Mouse (Mus musculus) neural tube, embryonic 14.5 days (tissue): Measurements from ENCODE around the gene Slc5a4a. TPM values are rescaled to one million over a fixed set of nuclear protein-coding genes. Genes with fewer than 3 reads are reported as not detected.

Source experiments
- ATAC-seq: fragments of 200-750 bp; cut with Nextera tagmentation; 2 replicates; pipeline ENCODE4 v1.8.0; 2017; ENCODE audit warnings: low read depth, mild to moderate bottlenecking, moderate TSS enrichment, moderate library complexity
- H3K27ac ChIP-seq: fragments of 300-500 bp; sonication (generic); 2 replicates; pipeline ENCODE4 v1.5.1; 2014; ENCODE audit warnings: low read depth, mild to moderate bottlenecking, control low read depth, low read length, moderate library complexity, mixed read lengths
- H3K27me3 ChIP-seq: fragments of 300-500 bp; sonication (generic); 2 replicates; pipeline ENCODE4 v1.6.1; 2014; ENCODE audit warnings: low read length; ENCODE audit not compliant: control insufficient read depth, insufficient read depth
- H3K36me3 ChIP-seq: fragments of 300-500 bp; sonication (generic); 2 replicates; pipeline ENCODE4 v1.6.1; 2014; ENCODE audit warnings: low read length, mixed read lengths; ENCODE audit not compliant: control insufficient read depth, insufficient read depth
- H3K4me1 ChIP-seq: fragments of 300-500 bp; sonication (generic); 2 replicates; pipeline ENCODE4 v1.6.1; 2014; ENCODE audit warnings: low read length; ENCODE audit not compliant: control insufficient read depth, insufficient read depth
- H3K4me2 ChIP-seq: fragments of 300-500 bp; sonication (generic); 2 replicates; pipeline ENCODE4 v1.6.1; 2014; ENCODE audit warnings: mild to moderate bottlenecking, low read depth, low read length, control low read depth
- H3K4me3 ChIP-seq: fragments of 300-500 bp; sonication (generic); 2 replicates; pipeline ENCODE4 v1.5.1; 2014; ENCODE audit warnings: low read depth, low read length, control low read depth, mixed read lengths
- H3K9ac ChIP-seq: fragments of 300-500 bp; sonication (generic); replicated peaks from 2 replicates; pipeline ENCODE4 v1.6.1; 2014; ENCODE audit warnings: low read depth, mild to moderate bottlenecking, control low read depth, low read length, mixed read lengths
- H3K9me3 ChIP-seq: fragments of 300-500 bp; sonication (generic); 2 replicates; pipeline ENCODE4 v1.6.1; 2016; ENCODE audit warnings: low read length; ENCODE audit not compliant: control insufficient read depth
- WGBS: fragments of 180-500 bp; shearing (Covaris S2); extraction: QIAGEN DNeasy Blood & Tissue Kit; methylation state at CpG from one replicate; pipeline ENCODE4 v1.1.7; 2014; 5-methylcytosine and 5-hydroxymethylcytosine counted together
- polyA plus RNA-seq: library from polyadenylated mRNA; unstranded; fragments of >200 nt; fragmentation: Nextera tagmentation; extraction: Ambion mirVana; gene quantifications from 2 replicates; pipeline ENCODE4 v1.2.1, GENCODE M21; 2014

Slc5a4a gene
- polyA plus RNA-seq, 1 experiment from 2014 or later: 0.09 TPM

DNA sequence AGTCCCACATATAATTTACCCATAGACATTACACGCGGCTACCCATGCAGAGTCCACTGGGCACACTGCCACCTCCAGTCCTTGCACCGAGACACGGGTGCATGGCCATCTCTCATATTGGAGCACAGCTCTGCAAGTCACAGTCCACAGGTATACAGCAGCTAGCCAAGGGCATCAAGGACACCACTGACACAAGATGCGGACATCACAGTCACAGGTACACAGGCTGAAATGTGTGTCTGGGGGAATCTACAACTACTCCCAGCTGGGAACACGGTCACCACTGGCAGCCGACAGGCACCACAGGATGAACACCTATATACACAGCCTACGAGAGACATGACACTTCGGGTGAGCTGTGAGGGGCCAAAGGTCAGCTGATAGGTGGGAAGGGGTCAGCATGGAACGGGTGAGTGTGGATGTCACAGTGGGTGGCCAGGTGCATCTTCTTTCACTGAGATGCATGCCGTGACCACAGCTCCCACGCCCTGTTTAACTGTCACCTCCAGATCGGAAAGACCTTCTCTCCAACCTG lies 60.1 kb downstream of the Slc5a4a start:
- WGBS: 95% methylated on average over 13 of the region's 13 CpGs
- Histone ChIP-seq H3K27ac (no peak overlapping the region), H3K9ac (no peak overlapping the region), H3K4me1 (no peaks in the 10 kb centered on the region), H3K4me3 (no peak overlapping the region), H3K27me3 (no peaks in the 10 kb centered on the region), H3K4me2 (no peak overlapping the region), H3K36me3 (peaks cover 28% of the 10 kb centered on the region), H3K9me3 (no peaks in the 10 kb centered on the region)
- no peak for ATAC-seq

DNA sequence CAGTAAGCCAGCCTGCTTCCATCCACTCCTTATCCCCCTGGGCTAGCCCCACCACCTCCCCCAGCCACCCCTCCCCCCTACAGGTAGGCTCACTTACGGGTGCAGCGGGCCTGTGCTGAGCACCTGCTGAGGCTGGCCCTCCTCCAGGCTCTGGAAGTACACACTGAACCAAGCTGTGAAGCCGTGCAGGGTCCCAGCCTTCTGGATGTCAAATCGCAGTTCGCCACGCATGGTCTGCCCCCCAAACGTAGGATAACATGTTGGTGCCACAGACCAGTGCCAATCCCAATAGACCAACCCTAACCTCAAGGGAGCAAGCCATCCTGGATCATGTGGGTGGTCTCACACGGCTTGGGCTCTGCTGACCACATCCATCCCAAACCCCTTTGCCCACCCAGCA lies 62.0 kb downstream of the Slc5a4a start:
- H3K9me3 ChIP-seq: no peaks in the 10 kb centered on the region
- no peaks in the 10 kb centered on the region for H3K27me3 ChIP-seq
- no peak overlapping the region for H3K4me2 ChIP-seq
- H3K4me1 ChIP-seq: no peaks in the 10 kb centered on the region
- H3K36me3 ChIP-seq: peaks cover 33% of the 10 kb centered on the region
- ATAC-seq: no peak
- no peak overlapping the region for H3K9ac ChIP-seq
- no peak overlapping the region for H3K4me3 ChIP-seq
- no peak overlapping the region for H3K27ac ChIP-seq
- WGBS: 93% methylated on average over 8 of the region's 8 CpGs

DNA sequence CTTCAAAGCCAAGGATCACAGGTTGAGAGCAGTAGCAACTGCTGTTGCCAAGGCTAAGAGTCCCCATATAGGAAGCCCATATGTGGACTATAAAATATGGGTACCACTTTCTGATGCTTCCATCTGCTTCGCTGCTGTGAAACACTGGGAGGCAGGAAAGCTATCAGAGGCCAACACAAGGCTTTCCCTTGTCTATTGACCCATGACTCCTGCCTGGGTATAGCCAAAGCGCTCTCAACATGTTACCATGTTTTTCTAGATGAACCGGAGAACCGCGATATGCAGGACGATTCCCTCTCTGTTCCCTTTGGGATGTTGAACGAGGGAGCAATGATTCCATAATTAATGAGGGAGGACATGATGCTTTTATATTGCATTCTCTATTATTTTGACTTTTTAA lies 63.6 kb downstream of the Slc5a4a start:
- ATAC-seq: no peak
- Histone ChIP-seq H3K9ac (no peak overlapping the region), H3K4me3 (no peak overlapping the region), H3K27me3 (no peaks in the 10 kb centered on the region), H3K9me3 (peaks cover 10% of the 10 kb centered on the region; the same call in 1 of the 2 replicates), H3K27ac (no peak overlapping the region), H3K36me3 (peaks cover 49% of the 10 kb centered on the region), H3K4me2 (no peak overlapping the region), H3K4me1 (no peaks in the 10 kb centered on the region)
- 94% methylated on average over 7 of the region's 7 CpGs for WGBS

DNA sequence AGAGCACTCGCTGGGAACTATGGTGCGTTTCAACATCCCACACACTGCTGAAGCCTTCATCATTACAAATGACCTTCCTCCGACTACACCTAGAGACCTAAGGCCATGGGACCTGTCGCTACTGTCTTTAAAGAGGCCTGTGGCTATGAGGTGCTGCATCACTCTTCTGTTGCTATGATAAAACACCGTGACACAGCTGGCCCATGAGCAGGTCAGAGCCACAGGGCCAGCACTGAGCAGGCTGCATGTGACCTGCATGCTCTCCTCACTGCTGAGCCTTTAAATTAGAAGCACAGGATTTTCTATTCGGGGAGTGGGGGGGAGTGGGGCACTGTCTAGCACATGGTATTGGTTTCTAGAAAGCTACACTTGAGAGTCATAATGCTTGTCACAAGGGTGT lies 64.9 kb downstream of the Slc5a4a start:
- no peak overlapping the region for H3K9ac ChIP-seq
- no peaks in the 10 kb centered on the region for H3K4me1 ChIP-seq
- ATAC-seq: no peak
- no peak overlapping the region for H3K27ac ChIP-seq
- H3K9me3 ChIP-seq: peaks cover 10% of the 10 kb centered on the region; the same call in 1 of the 2 replicates
- H3K4me2 ChIP-seq: no peak overlapping the region
- peaks cover 59% of the 10 kb centered on the region for H3K36me3 ChIP-seq
- 94% methylated on average over 6 of the region's 6 CpGs for WGBS
- H3K4me3 ChIP-seq: no peak overlapping the region
- no peaks in the 10 kb centered on the region for H3K27me3 ChIP-seq

DNA sequence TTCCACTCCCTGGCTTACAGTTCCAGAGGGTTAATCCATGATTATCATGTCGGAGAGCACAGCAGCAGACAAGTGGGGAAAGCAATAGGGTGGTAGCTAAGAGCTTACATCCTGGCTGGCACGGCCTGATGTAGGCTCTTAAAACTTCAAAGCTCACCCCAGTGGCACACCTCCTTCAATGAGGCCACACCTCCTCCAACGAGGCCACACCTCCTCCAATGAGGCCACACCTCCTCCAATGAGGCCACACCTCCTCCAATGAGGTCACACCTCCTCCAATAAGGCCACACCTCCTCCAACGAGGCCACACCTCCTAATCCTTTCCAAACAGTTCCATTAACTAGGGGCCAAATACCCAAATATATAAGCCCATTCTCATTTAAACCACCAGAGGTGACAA lies 66.9 kb downstream of the Slc5a4a start:
- Histone ChIP-seq H3K36me3 (peaks cover 63% of the 10 kb centered on the region), H3K9me3 (peaks cover 10% of the 10 kb centered on the region; the same call in 1 of the 2 replicates), H3K27ac (no peak overlapping the region), H3K4me2 (no peak overlapping the region), H3K4me3 (no peak overlapping the region), H3K4me1 (no peaks in the 10 kb centered on the region), H3K27me3 (no peaks in the 10 kb centered on the region), H3K9ac (no peak overlapping the region)
- 93% methylated on average over 4 of the region's 4 CpGs for WGBS
- ATAC-seq: no peak

DNA sequence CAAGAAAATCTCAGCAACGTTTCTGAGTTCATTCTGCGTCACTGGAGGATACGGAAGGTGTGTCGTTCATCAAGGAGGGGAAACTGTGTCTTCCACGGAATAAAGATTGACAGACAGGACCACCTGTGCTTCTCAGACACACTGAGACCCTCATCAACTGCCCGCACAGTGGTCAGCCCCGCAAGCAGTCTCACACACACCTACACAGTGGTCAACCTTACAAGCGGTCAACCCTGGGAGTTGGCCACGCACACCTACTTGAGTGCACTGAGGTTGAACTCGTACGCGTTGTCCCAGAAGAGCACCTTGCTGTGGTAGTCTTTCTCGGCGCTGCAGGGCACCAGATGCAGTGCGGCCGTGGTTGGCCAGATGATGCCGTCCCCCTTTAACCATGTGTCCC lies 69.8 kb downstream of the Slc5a4a start:
- no peaks in the 10 kb centered on the region for H3K27me3 ChIP-seq
- H3K9ac ChIP-seq: no peak overlapping the region
- peaks cover 10% of the 10 kb centered on the region; the same call in 1 of the 2 replicates for H3K9me3 ChIP-seq
- ATAC-seq: no peak
- no peak overlapping the region for H3K4me3 ChIP-seq
- H3K4me1 ChIP-seq: no peaks in the 10 kb centered on the region
- H3K36me3 ChIP-seq: peaks cover 72% of the 10 kb centered on the region
- H3K4me2 ChIP-seq: no peak overlapping the region
- WGBS: 96% methylated on average over 17 of the region's 17 CpGs
- H3K27ac ChIP-seq: no peak overlapping the region

DNA sequence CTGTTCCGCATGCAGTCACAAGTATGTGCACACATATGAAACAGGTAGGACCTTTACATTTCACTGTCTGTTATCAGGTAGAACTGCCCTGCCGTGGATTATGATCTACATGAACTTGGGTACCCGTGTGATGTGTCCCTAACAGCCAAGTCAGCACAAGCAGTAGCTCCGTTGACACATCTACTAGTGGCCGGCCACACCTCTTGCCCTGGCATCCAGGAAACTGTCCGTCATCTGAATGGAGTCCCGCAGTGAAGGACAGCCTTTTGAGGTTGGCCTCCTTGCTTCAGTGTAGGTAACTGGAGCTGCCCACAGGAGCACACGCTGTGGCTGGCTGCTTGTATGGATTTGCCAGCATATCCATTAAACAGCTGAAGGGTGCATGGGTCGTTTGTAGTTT lies 71.0 kb downstream of the Slc5a4a start:
- no peak overlapping the region for H3K27ac ChIP-seq
- WGBS: 89% methylated on average over 9 of the region's 9 CpGs

DNA sequence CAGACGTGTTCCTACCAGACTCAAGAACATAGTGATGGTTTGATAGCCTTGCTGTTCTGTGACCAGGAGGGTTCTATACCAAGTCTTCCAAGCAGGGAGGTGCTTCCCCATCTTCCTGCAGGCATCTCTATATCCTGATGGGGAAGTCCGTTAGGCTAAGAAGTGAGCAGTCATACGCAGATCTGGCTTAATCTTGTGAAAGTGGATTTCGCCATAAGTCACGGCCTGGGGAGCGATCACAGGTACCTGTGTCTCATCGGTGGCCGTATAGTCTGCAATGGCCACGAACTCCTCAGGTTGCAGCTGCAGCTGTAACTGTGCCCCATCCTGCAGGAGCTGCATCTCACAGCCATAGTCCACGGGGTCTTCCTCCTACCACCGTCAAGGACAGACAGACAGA lies 78.7 kb downstream of the Slc5a4a start:
- 92% methylated on average over 11 of the region's 11 CpGs for WGBS
- peaks cover 35% of the 10 kb centered on the region for H3K36me3 ChIP-seq
- no peak overlapping the region for H3K27ac ChIP-seq
- no peak overlapping the region for H3K4me3 ChIP-seq
- no peak for ATAC-seq
- no peak overlapping the region for H3K9ac ChIP-seq
- H3K9me3 ChIP-seq: no peaks in the 10 kb centered on the region
- H3K4me1 ChIP-seq: no peaks in the 10 kb centered on the region
- no peak overlapping the region for H3K4me2 ChIP-seq
- no peaks in the 10 kb centered on the region for H3K27me3 ChIP-seq

More for the DNA sequence above, 71.0 kb downstream of the Slc5a4a start:
- H3K9ac ChIP-seq: no peak overlapping the region
- H3K36me3 ChIP-seq: peaks cover 73% of the 10 kb centered on the region
- ATAC-seq: no peak
- no peak overlapping the region for H3K4me3 ChIP-seq
- H3K9me3 ChIP-seq: peaks cover 10% of the 10 kb centered on the region; the same call in 1 of the 2 replicates
- H3K4me1 ChIP-seq: no peaks in the 10 kb centered on the region
- H3K4me2 ChIP-seq: no peak overlapping the region
- no peaks in the 10 kb centered on the region for H3K27me3 ChIP-seq

DNA sequence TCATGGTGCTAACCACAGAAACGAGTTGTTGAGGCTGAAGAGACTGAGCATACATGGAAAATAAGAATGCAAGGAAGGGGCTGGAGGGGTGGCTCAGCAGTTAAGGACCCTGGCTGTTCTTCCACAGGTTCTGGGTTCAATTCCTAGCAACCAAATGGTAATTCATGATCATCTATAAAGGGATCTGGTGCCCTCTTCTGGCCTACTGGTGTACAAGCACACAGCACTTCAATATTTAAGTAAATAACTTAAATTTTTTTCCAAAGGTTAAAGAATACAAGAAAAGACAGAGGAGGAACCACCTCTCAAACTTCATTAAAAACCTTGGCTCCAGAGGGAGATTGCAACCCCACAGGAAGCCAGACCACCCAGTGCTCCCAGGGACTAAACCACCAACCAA lies 82.4 kb downstream of the Slc5a4a start:
- 68% methylated on average over 1 of the region's 1 CpGs for WGBS
- no peak for ATAC-seq
- no peaks in the 10 kb centered on the region for H3K4me1 ChIP-seq
- peaks cover 12% of the 10 kb centered on the region for H3K36me3 ChIP-seq
- H3K9ac ChIP-seq: no peak overlapping the region
- no peaks in the 10 kb centered on the region for H3K27me3 ChIP-seq
- no peak overlapping the region for H3K27ac ChIP-seq
- H3K9me3 ChIP-seq: no peaks in the 10 kb centered on the region
- H3K4me3 ChIP-seq: no peak overlapping the region
- no peak overlapping the region for H3K4me2 ChIP-seq
